Mouse (Mus musculus) layer of hippocampus, postnatal 36 days (tissue): ENCODE results near the gene Miga1. TPM values are rescaled to one million over a fixed set of nuclear protein-coding genes. Genes with fewer than 3 reads are reported as not detected.

ENCODE experiments used
- DNase-seq, 2 experiments: peaks; one replicate each; pipeline ENCODE4 v3.0.0; 2022
- total RNA-seq, 2 experiments: library from RNA; stranded (reverse); gene quantifications; 2 replicates each; pipeline ENCODE4 v1.2.3; 2021

Miga1 gene
- total RNA-seq, 2 experiments from 2014 or later: 74.4 to 82.9 TPM

DNA sequence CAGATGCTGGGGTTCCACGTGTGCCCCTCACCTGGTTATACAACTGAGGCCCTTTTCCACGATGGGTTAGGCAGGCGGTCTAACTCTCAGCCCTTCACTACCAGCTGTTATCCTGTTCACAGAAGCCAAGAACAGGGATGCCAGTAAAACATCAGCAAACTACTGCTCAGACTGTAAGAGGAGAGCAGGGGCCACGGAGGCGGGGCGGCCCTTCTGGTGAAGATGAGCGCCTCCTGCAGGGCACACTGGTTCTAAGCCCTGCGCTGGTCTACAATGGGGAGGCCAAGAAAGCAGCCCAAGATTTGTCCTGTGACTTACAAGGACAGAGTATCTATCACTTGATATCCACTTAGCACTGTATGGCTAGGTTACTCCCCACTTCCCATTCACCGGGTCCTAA lies 52.4 kb downstream of the Miga1 start:
- no peak for DNase-seq

DNA sequence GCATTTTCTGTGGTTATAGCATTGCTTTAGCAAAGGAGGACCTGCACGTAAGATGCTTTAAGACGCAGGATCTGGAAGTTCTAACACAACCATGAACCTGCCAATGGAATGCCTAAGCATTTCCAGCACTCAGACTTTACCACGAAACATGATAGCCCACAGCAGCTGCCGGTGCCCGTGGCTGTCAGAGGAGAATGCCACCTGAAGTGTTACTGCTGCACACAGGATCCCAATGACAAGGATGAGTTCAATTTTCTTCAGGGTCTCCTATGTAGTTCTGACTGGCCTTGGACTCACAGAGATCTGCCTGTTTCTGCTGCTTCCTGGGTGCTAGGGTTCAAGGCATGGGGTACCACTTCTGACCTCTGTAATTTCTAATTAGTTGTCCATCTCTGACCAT lies 55.4 kb downstream of the Miga1 start:
- no peak for DNase-seq

DNA sequence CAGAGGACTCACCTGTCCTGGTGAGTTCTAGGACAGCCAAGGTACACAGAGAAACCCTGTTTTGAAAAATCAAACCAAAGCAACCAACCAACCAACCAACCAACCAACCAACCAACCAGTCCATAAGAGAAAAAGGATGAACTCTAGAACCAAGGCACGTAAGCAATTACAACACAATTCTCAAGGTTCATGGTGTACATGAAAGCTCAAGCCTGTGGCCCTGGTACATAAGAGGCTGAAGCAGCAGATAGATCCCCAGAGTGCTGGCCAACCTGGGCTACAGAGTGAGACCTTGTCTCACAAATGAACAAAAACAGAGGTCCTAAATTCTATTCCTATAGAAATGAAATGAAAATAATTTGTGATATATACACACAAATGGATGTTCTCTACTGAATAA lies 55.9 kb downstream of the Miga1 start:
- no peak for DNase-seq

DNA sequence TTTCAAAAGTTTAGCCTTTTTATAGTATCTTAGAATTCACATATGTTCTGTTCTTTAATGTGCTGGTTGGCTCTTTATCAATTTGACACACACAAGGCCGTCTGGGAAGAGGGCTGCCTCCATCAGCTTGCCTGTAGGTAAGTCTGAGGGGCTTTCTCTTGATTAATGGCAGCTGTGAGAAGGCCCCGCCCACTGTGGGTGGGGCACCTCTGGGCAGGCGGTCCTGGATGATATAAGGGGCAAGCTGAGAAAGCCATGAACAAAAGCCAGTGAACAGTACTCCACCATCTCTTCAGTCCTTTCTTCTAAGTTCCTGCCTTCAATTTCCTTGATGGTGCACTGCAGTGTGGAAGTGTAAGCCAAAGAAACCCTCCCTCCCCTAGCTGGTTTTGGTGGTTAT lies 58.1 kb downstream of the Miga1 start:
- no peak for DNase-seq

DNA sequence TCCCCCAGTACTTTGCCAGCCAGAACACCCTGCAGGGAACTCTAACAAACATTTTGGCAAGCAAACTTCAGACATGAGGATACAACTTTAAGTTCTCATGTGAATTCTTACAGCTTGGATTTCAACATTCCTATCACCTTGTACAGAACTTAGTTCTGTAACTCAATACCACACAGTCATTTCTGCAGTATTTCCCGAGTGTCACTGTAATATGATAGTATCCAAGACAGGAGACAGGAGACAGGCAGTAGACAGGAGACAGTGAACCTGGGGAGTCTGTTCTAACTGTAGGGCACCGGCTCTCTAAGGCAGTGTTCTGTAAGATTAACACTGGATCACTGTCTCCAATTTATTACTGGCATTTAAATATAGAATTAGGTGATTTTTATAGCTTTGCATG lies 61.8 kb downstream of the Miga1 start:
- DNase-seq: no peak

DNA sequence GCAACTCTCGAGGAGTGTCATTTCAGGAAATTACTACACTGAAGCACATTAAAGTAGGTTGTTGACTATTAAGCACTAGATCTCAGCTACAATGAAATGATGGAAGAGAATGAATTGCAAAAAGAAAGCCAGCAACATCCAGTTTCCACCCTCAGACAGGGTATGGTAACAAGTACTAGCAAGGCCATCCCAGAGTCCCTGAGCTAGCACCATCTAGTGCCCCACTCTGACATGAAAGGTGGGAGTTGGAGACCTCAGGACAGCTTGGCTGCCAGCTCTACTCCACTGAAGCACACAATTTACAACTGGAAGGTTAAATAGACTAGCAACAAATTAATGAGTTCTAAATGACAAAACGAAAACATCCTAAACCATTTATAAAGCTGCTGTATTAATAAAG lies 62.3 kb downstream of the Miga1 start:
- no peak for DNase-seq

DNA sequence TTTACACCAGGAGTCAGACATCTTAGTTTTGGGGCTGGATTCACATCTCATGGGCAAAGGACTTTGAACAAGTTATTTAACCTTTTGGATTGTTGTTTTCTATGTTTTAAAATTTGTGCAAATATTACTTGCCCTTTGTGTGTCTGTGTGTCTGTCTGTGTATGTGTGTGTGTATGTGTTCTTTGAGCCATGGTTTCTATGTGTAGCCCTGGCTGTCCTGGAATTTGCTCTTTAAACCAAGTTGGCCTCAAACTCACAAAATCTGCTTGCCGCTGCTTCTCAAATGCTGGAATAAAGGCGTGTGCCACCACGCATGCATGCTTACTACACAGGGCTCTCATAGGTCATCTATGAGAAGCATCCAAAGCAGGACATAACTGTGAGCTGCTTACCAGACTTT lies 63.3 kb downstream of the Miga1 start:
- DNase-seq: no peak

DNA sequence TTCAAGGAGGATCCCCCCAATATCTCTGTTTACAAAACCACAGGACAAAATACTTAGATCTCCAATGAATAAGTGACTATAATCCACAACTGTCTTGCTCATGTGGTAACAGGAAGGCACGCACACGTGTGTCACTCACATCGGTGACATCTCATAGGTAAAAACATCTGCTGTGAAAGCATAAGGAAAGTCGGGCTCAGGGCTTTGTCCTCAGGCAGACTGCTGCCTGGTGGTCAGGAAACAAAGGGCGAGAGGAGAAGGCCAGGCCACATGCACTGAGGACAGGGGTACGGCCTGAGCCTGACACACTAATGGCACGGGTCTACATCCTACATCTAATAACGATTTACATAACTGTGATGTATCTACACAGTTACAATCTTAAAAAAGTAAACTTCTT lies 65.2 kb downstream of the Miga1 start:
- DNase-seq: no peak

DNA sequence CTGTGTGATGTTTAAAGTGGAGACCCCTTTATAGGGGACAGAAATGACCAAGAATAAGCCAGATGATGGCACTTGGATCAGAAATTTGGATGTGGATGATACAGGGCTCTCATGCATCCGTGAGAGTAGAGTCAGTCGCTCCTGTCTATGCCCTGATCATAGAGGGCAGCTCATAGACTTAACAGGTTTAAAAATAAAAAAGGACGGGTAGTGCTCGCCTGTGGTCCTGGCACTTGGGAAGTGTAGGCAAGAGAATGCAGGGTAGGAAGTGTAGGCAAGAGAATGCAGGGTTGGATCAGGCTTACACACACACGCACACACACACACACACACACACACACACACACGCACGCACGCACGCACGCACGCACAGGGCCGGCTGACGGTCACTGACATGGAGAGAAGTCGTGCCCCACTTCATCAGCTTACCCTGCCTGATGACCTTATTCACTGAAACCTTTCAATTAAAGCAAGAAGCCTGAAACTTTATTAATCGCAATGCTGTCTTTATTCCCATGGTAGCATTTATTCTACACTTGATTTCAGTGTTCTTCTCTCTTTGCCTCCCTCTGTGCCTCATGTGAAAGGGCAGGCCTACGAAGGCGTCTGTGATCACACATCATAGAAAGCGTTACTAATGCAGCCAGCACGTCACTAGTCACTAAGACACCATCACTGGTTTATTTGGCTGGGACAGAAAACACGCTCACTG lies 67.1 kb downstream of the Miga1 start:
- DNase-seq: no peak

DNA sequence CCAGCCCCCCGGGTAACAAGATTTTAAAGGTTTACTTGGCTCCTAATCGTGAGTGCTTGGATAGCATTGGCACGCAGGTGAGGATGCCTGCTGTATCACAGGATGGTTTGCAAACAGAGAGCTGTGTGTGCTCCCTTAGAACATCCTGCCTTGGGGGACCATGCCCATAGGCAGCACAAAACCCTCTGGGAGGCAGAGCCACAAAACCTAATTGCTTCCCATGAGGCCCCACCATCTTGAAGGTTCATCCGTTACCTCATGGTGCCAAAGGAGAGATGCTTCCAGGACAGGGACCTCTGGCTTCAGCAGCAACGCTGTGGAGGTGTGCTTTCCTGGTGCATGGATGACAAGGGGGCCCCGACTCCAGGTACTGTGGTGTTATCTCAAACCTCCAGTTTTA lies 68.3 kb downstream of the Miga1 start:
- no peak for DNase-seq

DNA sequence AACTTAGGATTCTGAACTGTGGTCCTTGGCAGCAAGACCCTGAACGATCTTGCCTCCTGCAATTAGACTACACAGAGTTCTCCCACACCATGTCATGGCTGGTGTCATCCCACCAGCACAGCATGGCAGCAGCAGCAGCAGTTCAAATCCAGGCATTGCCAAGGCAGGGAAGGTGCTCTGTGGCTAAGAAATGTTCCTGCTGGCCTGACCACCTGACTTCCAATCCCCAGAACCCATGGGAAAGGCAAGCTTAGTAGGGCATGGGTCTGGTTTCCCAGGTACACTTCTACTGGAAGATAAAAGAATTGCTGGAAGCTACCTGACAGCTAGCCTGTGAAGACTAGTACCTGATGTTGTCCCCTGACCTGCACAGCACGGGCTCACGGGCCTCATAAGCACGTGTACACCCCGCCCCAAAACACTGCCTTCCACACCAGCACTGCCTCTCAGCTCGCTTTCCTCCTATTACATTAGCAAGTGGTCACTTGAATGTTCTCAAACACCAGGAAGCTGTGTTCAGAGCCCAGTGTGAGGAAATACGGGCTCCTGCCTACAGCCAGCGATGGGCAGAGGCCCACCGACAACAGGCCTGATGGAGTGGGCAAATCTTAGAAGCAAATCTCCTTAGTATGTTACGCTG lies 69.0 kb downstream of the Miga1 start:
- no peak for DNase-seq

DNA sequence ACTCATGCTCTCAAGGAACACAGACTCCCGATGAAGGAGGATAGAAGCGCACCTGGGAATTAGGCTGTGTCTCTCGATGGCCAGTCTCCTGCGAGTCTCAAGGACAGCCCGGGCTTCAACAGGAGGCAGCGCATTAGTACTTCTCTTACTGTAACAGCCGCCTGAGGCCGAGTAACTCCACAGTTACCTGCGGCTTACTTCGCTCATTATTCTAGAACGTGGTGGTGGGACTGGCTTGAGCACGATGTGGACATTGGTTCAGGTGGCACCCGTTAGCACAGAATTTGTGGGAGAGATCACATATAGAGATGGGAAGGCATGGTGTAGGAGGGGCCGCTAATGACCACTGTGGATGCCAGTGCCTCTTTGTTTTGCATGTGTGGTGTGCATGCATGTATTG lies 72.1 kb downstream of the Miga1 start:
- DNase-seq: no peak

DNA sequence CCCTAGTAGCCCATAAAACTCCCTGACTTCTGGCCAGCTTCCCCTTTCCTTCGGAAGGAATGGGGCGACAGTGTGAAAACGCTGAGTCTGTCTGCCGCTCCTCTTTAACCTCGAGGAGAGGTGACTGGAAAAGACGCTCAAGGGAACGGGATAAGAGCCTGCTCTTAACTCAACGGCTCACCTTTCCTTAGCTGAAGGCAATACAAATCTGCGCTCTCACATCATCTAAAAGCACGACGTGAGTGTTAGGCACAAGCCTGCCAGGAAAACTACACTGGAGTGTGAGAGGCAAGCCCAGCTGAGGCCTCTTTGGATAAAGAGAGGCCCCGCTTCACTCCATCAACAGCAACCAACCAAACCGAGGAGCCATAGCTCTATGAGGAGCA lies 74.2 kb downstream of the Miga1 start, which contains the start of gene Nexn:
Nexn (minus strand) TSS at position 315 of the 386 bp plus-strand sequence.
- DNase-seq: no peak

DNA sequence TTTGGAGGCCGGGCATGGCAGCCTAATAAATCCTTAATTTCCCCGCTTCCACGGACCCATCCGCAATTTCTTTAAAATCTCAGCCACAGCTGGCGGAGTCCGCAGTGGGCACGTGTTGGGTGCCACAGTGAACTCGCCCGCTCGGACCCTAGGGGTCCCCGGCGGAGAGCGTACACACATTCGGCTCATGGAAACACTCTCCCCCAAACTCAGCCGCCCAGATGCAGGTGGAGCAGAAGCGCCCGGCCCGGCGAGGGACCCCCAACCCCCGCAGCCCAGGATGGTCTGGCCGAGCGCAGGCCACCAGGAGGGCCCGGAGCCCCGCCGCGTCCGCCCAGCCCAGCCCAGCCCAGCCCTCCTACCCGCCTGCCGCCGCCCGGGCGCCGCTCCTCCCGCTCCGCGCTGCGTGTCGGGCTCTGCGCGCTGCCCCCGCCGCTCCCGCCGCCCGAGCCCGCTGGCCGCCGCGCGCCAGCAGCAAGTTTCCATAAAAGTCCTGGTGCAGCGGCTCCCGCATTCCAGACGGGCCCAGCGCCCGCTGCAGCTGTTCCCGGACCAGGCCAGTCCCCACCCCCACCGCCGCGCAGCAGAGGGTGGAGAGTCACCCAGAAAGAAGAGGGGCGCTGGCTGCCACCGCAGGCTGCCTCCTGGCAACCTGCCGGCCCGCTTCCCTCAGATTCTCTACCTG lies 74.7 kb downstream of the Miga1 start:
- DNase-seq: peak; percentile 27 to 39

DNA sequence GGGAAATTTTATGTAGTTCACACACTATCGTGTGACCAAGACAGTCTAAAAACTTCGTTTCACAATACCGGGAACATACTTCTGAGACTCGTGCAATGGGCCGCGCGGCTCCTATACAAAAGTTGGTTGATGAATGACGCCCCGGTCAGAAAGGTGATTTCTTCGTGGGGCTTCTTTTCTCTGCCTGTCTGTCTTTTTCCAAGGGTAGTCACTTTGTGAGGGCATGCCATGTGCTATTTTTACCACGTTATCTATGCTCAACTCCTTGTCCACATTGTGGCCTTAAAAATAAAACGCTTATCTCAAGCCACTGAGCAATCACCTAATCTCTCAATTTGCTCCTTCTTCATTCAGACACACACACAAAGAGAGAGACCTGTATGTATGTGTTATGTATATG lies 75.4 kb downstream of the Miga1 start:
- DNase-seq: no peak

DNA sequence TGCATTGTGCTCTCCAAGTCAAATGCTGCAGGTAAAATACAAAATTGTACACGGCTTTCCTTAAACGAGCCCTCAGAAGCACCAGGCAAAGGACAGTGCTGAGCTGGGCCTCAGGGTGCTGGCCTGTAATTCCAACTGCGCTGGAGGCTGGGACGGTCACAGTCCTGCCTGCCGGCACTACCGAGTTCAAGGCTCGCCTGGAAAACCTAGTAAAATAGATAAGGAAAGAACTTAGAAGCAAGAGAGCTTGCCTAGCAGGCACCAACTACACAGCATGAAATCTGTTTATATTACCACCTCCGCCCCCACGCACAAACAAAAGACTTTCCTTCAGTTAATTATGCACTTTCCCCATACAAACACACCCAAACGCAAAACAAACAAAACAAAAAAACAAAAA lies 75.8 kb downstream of the Miga1 start:
- DNase-seq: no peak

DNA sequence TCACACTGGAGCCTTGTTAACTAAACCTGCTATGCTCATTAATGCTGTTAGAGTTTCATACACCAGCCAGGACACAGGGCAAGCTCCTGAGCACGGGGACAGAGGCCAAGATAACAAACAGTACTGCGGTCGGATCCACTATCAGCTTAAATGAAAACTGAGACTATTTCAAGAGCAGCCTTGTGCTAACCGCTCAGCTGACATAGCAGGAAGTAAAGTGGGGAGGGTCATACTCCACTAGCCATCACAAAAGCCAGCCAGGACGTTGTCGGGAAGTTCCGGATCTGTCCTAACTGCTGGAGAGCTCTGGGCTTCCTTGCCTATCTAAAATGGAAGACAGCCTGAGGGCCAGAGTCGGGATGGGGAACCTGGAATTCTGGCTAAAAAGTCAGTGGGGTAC lies 78.3 kb downstream of the Miga1 start:
- no peak for DNase-seq

DNA sequence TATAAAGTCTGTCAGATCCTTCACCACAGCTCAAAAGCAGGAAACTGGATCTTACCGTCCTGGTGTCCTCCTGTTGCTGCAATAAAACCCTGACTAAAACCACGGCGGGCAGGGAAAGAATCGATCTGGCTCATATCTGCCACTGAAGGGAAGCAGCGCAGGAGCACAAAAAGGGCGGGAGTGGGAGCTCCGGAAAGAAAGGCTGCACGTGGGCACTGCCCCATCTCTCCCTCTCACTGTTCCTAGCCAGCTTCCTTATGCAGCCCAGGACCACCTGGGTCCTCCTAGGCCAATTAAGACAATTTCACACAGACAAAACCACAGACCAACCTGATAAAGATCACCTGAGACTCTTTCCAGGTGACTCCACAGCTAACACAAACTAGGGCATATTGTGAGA lies 78.8 kb downstream of the Miga1 start:
- DNase-seq: no peak

DNA sequence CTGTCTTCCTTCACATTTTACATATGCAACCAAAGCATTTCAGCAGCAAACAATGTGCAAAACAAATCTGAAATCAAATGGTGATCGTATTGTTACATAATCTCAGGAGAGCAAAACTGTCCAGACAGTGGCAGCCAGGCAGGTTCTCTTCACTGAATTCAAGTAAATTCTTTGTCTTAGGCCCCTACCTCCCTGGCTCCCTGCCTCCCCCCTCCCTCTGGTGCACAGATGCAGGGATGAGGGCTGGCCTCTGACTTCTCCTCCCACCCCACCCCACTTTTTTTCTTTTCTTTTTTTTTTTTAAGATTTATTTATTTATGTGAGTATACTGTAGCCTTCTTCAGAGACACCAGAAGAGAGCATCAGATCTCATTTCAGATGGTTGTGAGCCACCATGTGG lies 79.8 kb downstream of the Miga1 start:
- no peak for DNase-seq

DNA sequence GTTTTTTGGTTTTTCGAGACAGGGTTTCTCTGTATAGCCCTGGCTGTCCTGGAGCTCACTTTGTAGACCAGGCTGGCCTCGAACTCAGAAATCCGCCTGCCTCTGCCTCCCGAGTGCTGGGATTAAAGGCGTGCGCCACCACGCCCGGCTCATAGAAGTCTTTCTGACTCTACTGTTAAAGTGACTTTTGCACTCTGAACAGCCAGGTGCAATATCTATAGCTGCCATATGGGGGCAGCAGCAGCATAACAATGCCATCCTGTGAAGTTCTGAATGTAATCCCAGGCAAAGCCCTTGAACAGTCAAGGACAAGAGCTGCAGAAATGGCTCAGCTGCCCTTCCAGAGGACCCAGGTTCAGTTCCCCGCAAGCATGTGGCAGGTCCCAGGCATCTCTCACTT lies 80.8 kb downstream of the Miga1 start:
- peak; percentile 65 to 66 for DNase-seq

DNA sequence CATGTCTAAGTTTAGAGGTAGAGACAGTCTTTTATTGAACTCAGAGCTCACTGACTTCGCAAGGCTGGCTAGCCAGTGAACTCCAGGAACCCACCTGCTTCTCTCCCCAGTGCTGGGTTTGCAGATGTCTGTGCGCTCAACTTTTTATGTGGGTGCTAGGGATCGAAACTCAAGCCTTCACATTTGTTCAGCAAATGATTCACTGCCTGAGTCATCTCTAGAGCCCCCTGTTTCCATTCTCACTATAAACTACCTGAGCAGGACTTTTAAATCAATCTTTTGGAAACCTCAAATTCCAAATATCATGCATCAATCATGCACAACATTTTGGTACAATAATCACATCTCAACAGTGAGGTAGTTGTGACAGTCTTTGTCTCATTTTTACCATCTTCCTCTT lies 82.7 kb downstream of the Miga1 start:
- no peak for DNase-seq

DNA sequence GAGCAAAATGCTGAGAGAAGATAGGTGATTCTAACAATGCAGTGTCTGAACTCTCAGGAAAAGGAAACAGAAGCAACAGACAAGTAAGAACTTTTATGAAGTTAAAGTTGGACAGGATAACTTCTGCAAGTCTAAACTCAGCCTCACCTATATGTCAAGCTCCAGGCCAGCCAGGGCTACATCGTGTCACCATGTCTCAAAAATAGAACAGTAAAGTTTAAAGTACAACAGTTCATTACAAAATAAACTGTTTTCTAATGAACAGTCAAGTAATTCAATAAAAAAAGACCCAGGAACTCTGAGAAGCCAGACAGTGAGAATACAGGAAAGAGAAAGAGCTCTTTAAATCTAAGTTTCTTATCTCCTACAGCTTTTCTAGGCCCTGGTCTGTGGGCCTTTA lies 89.7 kb downstream of the Miga1 start:
- DNase-seq: no peak

DNA sequence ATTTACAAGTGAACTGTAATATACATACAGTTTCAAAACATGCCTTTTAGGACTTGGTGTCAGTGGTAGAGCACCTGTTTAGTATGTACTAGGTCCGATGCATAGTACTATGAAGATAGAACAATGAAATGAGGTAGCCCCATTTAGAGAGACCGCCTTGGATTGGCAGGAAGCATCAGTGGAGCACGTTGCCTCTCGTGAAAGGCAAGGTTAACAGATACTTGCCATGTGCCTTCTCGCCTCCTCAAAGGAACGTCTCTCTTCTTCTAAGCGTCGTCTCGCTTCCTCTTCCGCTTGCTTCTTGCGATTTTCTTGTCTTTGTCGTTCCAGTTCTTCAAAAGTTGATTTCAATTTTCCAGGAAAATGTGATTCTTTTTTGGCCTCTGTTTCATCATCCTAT lies 92.5 kb downstream of the Miga1 start:
- no peak for DNase-seq

DNA sequence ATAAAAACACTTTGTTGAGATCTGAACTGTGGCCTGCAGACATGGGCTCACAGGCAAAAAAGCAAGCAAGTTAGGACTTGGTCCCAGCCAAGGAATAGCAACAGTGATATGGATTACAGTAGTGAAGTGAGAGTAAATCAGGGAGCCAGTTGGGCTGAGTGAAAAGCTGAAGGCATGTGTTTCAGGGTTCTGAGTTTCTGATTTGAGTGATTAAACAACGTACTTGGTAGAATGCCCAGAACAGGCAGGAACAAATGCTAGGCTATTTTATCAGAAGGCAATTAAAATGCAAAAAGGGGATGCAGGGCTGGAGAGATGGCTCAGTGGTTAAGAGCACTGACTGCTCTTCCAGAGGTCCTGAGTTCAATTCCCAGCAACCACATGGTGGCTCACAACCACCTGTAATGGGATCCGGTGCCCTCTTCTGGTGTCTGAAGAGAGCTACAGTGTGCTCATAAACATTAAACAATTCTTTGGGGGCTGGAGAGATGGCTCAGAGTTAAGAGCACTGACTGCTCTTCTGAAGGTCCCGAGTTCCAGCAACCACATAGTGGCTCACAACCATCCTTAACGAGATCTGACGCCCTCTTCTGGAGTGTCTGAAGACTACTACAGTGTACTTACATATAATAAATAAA lies 94.8 kb downstream of the Miga1 start:
- DNase-seq: peak; percentile 15 to 23
